Mouse (Mus musculus) ZHBTc4 (cell line): Measurements from ENCODE around the gene Slc36a2.

Experiments
- DNase-seq: peaks from one replicate; pipeline ENCODE4 v3.0.0-alpha.2; 2011; ENCODE audit warnings: low read depth, low spot score

Slc36a2 gene

DNA sequence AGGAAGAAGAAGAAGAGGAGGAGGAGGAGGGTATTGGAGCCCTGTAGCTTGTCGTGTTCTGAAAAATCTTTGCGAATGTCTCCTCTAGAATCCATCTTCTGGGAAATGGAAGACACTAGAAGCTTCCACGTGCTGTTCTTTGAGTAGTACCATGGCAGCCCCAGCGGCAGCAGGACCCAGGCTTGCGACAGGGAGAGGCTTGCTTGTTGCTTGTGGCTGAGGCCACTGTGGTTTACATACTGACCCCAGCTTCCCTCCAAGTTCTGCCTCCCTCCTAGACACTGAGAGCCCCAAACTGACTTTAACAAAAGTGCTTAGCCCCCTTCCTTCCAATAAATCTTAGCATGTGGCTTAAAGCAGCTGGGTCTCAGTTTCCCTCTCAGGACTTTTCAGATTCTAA, 631 bp downstream of the Slc36a2 start:
- no peak for DNase-seq

DNA sequence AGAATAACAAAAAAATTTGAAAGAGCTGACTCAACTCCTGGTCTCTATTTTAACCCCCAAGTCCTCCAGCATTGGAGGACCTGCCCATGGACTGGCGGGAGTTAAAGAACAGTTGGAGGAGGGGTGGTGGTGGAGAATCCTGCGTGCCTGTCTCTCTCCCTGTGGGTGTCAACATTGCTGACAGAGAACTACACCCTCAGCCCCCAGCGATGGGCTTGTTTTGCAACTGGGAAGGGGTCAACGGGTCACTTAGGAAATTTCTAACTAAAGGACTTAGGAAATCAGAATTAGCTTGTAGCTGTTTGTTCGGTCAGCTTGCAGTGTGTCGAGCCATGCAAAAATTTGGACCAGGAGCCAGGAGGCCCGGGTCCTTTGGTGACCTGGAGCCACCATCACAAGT, 1.8 kb downstream of the Slc36a2 start:
- DNase-seq: no peak

DNA sequence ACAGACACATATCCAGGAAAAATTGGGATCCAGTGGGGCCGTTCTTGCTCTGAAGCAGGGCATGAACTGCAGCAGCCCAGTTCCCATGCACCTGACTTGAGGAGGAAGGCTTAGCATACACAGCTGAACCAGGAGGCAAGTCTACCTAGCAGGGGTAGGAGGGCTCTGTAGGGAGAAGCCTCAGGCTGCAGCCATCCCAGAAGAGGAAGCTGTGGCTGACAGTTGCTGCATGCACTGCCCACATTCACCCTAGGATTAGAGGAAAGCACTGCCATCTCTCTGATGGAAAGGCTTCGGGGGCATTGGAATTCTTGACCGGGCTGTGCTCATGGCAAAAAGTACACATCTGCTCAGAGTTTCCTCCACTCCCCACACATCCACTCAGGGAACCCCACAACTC, 5.0 kb downstream of the Slc36a2 start:
- DNase-seq: no peak

DNA sequence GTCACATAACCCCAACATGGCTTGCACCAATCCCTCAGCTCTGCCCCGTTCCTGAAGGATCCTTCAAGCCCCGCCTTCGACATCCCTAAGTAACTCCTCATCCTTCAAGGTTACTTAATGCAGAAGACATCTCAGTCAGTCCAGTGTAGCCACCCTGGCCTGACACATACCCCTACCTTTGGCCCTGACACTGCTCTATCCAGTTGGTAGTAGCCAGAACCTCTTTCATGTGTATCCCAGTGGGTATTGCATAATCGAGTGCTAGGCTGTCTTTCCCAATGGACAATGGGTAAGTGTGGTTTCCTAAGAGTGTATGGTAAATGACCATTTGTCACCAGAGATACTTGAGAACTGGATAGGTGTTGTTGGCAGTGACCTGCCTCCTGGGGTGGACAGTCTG, 6.0 kb downstream of the Slc36a2 start:
- DNase-seq: no peak

DNA sequence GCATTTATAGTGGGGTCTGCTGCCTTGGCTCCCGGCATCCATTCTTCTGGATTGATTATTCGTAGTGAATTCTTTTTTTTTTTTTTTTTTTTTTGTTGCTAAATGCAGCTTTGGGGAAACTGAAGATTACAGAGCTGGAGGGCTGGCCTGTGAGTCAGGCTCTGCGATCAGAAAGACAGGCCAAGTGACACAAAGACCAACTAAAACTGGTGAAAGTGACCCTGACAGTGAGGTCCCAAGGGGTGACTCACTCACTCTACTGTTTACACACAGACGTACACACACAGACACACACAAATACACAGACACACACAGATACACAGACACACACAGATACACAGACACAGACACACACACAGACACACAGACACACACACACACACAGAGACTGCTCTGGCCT, 14.4 kb downstream of the Slc36a2 start:
- no peak for DNase-seq

DNA sequence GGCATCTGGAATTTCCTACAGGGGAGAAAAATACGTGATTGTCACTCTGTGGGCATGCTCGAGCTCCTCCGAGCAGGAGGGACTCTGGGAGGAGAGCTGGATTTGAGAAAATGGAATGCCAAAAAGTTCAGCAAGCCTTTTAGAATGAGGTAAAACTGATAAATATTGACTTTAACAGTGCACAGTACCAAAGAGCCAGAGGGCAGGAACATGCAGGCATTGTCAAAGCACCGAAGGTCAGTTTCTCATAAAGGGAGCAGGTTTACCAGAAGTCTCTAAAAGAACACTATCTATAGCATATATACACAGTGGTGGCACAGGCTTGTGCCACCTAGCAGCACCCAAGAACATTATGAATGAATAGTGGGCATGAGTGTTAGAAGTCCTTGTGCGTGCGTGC, 16.0 kb downstream of the Slc36a2 start:
- no peak for DNase-seq

DNA sequence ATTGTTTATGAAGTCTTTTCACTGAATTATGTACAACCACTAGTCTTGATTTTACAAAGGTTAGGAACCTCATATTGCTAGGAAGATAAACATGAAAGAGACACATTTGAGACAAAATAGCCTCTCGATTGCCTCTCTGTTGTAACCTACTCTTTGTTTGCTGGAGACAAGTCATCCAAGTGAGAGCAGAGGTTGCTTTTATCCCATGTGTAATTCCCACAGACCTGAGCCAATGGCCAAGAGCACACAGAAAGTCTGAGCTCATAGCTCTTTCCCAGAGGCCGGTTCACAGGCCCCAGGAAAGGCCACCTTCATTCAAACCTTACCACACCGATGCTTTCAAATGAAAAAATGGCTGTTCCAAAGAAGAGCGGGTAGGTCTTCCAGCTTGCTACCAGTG, 16.4 kb downstream of the Slc36a2 start:
- no peak for DNase-seq

DNA sequence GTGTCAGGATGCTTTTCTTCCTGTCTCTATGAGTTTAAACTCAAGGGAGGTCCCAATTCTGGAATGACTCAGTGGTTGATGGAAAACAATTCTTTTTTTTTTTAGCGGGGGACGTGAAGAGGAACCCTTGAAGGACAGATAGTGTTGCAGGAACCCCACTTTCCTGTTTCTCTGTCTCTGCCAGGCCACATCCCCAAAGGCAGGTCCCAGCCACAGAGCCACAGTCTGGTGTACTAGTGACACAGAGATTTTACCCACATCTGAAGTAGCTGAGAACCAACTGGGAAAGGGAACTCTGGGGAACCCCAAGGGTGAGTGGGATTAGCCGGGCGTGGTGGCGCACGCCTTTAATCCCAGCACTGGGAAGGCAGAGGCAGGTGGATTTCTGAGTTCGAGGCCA, 19.1 kb downstream of the Slc36a2 start:
- no peak for DNase-seq

DNA sequence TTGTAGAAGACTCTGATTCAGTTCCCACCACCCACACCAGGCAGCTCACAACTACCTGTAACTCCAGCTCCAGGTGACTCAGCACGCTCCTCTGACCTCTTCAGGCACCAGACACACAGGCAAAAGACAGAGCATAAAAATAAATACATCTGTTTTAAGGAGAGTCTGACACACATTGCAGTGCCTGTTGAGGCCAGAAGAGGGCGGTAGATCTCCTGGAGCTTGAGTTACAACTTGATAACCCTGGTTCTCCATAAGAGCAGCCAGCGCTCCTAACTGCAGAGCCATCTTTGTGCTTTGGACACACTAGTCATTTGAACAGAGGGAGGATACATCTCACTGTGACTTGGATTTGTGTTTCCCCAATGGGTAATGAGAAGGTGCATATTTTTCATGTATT, 20.2 kb downstream of the Slc36a2 start:
- DNase-seq: peak; percentile 87

DNA sequence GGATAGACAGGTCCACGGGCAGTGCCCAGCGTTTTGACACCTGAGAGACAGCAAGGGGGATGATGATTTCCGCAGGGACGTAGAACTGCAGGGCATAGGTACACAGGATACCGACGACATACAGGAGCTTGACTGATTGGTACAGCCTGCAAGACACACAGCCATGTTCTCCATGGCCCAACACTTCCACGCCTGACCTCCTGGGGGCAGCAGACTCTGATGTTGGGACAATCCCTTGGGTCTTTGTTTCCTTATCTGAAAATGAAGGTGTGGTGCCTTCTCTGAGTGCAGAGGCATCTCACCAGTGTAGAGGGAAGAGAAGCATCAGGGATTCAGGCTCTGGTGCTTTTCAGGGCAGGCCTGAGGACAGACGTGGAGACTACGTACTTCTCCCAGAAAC, 22.2 kb downstream of the Slc36a2 start:
- peak; percentile 92 for DNase-seq

DNA sequence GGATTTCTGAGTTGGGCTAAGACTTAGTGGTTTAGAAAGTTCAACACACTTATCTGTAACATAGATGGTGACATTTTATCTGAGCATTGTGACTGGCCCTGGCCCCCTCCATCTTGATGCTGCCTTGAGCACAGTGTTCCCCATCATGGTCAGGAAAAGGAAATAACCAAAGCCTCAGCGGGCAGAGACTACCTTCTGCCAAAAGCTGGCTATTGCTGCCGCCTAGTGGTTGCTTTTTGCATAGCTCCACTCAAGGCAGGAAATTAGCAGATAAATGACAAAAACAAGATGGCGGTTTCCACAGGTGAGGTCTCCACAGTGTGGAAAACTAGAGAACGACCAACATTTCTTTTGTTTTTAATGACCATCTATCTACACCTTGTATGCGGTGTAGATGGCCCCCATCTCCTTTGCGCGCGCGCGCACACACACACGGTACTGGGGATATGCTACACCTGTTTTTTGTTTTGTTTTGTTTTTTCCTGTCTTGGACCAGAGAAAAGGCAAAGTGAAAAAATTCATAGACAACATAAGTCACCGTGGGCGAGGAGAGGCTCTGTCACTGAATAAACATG, 26.0 kb downstream of the Slc36a2 start:
- peak; percentile 88 for DNase-seq

DNA sequence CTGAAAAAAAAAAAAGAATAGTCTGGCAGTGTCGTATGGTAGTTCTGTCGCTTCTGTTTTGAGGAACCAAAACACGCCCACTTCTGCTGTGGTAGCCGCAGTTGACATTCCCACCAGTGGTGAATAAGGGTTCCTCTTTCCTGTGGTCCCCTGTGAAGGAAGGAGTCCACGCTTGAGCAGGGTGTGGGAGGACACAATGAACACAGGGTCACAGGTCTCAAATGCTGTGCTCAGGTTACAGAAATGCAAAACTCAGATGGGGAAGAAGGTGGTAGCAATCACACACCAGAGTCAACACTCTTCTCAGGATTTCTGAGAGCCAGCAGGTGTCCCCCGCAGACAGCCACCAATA, 29.8 kb downstream of the Slc36a2 start:
- DNase-seq: no peak

DNA sequence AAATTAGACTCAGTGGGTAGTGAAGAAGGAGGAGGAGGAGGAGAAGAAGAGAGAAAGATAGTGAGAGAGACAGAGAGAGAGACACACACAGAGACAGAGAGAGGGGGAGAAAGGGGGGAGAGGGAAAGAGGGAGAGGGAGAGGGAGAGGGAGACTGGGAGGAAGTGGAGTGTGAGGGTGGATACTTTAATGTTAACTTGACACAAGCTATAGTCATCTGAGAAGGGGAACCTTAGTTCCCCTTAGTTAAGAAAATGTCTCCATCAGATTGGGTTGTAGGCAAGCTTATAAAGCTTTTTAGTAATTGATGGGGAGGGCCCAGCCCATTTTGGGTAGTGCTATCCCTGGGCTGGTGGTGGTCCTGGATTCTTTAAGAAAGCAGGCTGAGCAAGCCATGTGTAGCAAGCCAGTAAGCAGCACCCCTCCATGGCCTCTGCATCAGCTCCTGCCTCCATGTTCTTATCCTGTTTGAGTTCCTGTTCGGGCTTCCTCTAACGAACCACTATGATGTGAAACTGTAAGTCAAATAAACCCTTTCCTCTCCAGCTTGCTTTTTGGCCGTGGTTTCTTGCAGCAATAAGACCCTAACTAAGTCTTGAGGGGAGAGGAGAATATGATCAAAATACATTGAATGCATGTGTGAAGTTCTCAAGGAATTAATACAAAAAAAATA, 30.3 kb downstream of the Slc36a2 start:
- no peak for DNase-seq

DNA sequence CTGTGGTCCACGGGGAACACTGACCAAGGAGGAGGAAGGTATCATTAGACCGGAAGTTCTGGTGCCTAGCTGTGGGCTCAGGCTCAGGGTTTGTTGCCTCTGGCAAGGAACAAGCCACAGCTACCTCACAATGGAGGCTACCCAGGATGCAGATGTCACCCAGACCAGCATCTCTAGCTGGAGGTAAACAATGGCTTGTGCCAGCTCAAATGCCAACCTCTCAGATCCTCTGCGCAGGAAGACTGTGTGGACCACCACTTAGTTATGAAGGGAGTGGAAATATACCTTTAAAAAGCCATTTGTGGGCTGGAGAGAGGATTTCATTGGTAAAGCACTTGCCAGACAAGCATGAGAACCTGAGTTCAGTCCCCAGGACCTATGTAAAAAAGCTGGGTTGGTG, 33.3 kb downstream of the Slc36a2 start, which contains the start of gene Slc36a3:
Gene Slc36a3 (minus strand): TSS at position 101 of the 400 bp plus-strand sequence.
- DNase-seq: no peak

DNA sequence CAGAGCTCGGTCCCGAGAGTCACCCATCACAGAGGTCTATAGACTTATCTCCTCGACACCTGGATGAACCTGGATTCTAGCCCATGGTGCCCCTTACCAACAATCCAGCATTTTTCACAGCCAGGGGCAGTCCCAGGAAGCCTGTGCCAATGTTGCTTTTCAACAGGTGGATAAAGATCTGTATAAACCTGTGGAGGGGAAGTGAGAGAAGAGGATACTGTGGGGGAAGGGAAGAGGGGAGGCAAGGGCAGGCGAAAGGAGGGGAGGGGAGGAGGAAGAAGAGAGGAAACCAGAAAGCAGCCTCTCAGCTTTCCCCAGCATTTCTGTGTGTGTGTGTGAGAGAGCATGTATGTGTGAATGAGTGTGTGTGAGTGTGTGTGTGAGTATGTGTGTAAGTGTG, 36.4 kb downstream of the Slc36a2 start:
- no peak for DNase-seq

DNA sequence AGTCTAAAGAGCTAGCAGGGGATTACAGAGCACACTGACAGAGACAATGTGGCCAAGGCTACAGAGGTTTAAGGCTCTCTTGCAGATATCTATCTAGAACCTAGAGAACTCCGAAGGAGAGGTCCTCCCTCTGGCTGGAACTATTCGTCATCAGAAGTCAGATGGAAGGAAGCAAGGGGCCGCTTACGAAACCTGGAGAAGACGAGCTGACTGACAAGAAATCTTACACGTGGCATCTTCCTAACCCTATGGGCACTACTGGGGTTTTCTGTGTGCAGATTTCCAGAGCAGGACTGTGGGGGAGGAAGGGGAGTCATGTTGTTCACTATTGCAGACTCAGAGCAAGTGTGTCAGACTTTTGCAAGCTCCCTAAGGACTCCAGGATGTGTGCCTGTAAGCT, 37.5 kb downstream of the Slc36a2 start:
- DNase-seq: no peak

DNA sequence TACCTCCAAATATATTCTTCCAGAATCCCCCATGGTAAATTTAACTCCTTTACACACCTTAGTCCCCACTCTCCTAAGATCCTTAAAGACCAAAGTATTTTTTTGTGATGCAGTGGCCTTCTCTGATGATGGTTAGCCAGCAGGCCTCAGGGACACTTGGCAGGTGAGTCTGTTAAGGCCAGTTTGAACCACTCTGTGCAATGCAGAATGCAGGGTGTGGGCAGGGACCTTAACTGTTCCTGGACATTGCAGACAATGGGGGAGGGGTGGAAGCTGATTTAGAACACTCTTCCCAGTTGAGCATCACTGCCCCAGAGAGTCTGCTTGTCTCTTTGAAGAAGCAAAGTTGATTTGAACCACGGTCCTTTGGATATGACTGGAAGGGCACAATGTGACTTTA, 38.0 kb downstream of the Slc36a2 start:
- DNase-seq: peak; percentile 30

DNA sequence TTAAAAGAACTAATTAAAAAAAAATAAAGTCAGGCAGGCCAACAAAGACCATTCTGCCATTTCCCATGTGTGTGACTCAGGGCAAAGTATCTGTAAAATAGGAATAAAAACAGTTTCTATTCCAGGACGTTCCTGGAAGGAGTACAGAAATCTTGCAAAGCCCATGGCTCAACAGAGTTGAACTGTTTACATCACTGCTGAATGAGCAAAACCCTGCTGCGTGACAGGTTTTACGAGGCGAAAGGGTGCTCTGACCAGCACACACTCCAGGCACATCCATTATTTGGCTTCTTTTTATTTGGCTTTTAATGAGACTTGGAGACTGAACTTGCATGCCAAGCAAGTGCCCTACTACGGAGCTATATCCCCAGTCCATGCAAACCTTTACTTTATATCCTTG, 40.9 kb downstream of the Slc36a2 start:
- no peak for DNase-seq

DNA sequence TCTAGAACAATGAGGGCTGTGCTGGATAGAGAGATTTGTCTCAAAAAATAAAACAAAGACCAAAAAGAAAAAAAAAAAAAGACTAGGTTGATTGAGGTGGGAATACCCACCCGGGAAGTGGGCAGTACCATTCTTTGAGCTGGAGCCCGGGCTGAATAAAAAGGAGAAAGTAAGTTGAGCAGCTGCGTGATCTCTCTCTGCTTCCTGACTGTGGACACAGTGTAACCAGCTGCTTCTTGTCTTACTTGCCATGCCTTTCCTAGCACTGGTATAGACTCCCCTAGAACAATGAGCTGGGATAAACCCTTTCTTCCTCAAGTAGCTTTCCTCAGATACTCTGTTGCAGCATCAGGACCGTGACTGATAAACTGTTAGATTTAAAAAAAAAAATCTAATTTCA, 43.4 kb downstream of the Slc36a2 start:
- DNase-seq: no peak

DNA sequence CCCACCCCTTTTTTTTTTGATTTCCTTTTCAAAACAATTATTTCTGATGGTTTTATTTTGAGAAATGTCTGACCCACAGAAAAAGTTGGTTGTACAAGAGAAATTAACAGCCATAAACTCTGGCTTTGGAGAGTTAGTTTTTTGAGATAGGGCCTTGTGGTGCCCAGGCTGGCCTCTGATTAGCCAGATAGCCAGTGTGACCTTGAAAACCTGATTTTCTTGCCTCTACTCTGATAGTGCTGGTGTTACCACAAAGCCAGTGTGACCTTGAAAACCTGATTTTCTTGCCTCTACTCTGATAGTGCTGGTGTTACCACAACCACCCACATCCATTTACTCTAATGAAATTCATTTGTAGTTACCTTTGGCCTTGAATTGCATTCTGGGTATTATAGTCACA, 47.2 kb downstream of the Slc36a2 start:
- DNase-seq: no peak

DNA sequence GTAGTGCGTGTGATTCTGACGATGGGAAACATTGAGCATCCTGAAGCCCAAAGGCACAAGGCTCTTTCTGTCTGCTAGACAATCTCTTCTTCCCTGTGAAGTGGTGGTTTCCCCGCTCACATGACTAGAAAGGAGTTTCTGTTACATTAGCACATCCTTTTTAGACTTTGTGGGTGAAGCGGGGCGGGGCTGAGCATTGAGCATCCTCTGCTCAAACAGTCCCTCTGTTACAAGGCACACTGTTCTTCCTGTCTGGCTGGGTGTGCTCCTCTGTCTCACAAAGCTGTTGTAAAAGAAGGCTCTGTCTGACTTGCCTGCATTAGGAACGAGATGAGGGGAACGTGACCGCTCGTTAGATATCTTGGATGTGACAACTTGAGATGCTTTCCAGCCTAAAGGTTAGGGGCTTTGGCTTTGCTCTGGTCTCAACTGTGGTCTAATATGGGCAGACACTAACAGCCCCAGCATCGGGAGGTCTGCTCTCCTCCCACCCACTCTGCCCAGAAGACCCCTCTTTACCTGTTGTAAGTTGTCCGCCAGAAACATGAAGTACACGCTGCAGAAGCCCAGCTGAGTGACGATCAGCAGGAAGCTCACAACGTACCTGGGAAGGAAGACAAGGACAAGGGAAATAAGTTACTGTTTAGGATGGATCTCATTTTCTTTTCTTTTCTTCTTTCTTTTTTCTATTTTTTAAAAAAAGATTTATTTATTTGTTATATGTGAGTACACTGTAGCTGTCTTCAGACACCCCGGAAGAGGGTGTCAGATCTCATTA, 47.9 kb downstream of the Slc36a2 start:
- DNase-seq: peak; percentile 60

DNA sequence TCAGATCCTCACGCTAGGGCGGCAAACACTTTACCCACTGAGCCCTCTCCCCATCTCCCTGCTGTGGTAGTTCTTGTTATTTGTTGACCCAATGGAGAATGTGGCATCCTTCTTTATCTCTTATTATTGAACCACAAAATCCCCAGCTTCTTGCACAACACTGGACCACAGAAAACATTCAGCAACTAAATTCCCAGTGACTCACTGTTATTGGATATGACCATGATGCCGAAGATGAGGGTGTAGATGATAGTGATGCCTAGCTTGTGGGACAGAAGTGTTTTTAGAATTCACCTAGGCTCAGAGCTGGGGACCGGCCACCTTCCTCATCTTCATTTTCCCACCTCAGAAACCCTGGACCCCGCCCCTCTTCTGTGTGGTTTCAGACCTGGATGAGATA, 50.0 kb downstream of the Slc36a2 start:
- DNase-seq: no peak

DNA sequence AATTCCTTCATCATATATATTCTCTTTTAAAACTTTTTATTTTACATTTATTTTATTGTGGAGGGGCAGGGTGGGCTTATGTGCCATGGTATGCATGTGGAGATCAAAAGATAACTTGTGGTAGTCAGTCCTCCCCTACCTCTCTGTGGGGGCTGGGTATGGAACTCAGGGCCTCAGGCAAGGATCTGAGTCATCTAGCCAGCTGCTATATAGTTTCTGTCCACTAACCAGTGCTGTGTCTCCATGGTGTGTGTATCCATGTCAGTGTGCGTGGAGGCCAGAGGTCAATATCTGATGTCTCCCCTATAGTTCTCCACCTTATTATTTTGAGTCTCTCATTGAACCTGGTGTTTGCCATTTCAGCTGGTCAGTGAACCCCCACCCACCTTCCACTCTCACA, 50.5 kb downstream of the Slc36a2 start:
- no peak for DNase-seq
